Mouse (Mus musculus) bone marrow macrophage, adult 2 months (primary cell): ENCODE results near the gene Acss3. TPM values are rescaled to one million over a fixed set of nuclear protein-coding genes. Genes with fewer than 3 reads are reported as not detected.

Source experiments
- H3K27ac ChIP-seq: 2 replicates; pipeline ENCODE4 v1.5.1; 2012; ENCODE audit warnings: low read depth, low read length; ENCODE audit not compliant: insufficient read depth
- H3K4me1 ChIP-seq: 2 replicates; pipeline ENCODE4 v1.6.1; 2012; ENCODE audit warnings: low read length; ENCODE audit not compliant: control insufficient read depth, insufficient read depth
- H3K4me3 ChIP-seq: 2 replicates; pipeline ENCODE4 v1.5.1; 2012; ENCODE audit warnings: mild to moderate bottlenecking, low read length, moderate library complexity; ENCODE audit not compliant: insufficient read depth
- CTCF ChIP-seq: IDR thresholded peaks from 2 replicates; pipeline ENCODE4 v1.5.1; 2012; ENCODE audit warnings: low read depth, mild to moderate bottlenecking, low read length, moderate library complexity
- POLR2A ChIP-seq: IDR thresholded peaks from 2 replicates; pipeline ENCODE4 v1.6.1; 2012; ENCODE audit warnings: mild to moderate bottlenecking, low read depth, low read length, borderline replicate concordance
- polyA plus RNA-seq: library from polyadenylated mRNA; stranded (reverse); fragments of >200 nt; gene quantifications from 2 replicates; pipeline ENCODE4 v1.2.4, GENCODE M21; 2012; ENCODE audit not compliant: missing spikeins, insufficient read depth, insufficient read length

Gene Acss3
- polyA plus RNA-seq, result not detected in 2 replicates

- Histone ChIP-seq H3K27ac (no peak within 1 kb of the TSS), H3K4me1 (no peaks in the 10 kb centered on the region), H3K4me3 (no peak within 1 kb of the TSS)
- no peak for TF ChIP-seq CTCF
- no peak for TF ChIP-seq POLR2A
Measured at GRCm38 (mm10) chr10:107123529-107124335, at the start of gene Acss3. Gene Acss3, minus strand, starts transcription at chr10:107123668.

DNA sequence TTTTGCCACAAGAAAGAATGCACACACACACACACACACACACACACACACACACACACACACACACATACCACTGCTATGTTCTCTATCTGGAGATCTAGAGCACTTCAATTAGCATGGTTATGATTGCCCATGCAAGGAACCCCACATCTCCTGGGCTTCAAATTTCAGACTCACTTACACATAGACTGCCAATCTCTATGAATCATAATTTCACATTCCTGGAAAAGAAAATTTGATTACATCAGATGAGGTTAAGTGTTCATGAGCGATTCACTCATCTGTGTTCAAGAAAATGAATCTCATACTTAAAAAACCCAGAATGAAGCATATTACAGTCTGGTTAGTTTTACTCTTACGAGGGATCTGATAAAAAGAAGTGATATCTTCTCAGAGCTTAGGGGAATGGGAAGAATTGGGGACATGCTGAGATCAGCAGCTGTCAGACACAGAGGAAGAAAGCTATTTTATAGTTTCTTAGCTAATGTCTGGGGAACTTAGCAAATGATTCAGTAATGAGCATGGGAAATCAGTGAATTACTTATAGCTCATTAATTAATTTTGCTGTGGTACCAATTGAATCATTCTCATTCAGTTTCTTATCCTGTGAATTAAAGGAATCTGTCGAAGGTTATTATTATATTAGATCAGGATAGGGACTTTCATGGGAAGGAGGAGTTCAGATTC, 48.7 kb upstream of the Acss3 start:
- Histone ChIP-seq H3K4me1 (no peaks in the 10 kb centered on the region), H3K27ac (no peak overlapping the region), H3K4me3 (no peak overlapping the region)
- TF ChIP-seq CTCF (no peak), POLR2A (no peak)

- no peak overlapping the region for H3K4me3 ChIP-seq
- no peak overlapping the region for H3K27ac ChIP-seq
- TF ChIP-seq POLR2A (no peak), CTCF (no peak)
- no peaks in the 10 kb centered on the region for H3K4me1 ChIP-seq
Measured at GRCm38 (mm10) chr10:107166486-107166885, 43.0 kb upstream of the Acss3 start.

DNA sequence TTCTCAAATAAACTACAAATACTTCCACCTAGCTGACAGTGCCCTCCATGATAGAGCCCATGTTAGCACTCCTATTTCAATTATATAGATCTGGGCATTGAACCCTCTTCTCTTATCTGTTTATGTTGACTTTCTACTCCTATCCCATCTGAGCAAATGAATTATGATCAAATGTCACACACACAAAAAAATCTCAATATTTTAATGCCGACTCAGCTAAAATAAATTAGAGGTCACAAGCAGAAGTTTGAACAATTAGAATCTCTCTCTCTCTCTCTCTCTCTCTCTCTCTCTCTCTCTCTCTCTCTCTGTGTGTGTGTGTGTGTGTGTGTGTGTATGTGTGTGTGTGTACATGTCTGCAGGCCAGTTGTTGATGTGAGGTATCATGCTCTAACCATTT, 25.3 kb upstream of the Acss3 start:
- H3K27ac ChIP-seq, result no peak overlapping the region
- TF ChIP-seq POLR2A (no peak), CTCF (no peak)
- H3K4me3 ChIP-seq, result no peak overlapping the region
- no peaks in the 10 kb centered on the region for H3K4me1 ChIP-seq

GRCm38 (mm10) chr10:107144016-107144415, 20.5 kb upstream of the Acss3 start:
- Histone ChIP-seq H3K4me3 (no peak overlapping the region), H3K27ac (no peak overlapping the region), H3K4me1 (no peaks in the 10 kb centered on the region)
- TF ChIP-seq CTCF (no peak), POLR2A (no peak)

DNA sequence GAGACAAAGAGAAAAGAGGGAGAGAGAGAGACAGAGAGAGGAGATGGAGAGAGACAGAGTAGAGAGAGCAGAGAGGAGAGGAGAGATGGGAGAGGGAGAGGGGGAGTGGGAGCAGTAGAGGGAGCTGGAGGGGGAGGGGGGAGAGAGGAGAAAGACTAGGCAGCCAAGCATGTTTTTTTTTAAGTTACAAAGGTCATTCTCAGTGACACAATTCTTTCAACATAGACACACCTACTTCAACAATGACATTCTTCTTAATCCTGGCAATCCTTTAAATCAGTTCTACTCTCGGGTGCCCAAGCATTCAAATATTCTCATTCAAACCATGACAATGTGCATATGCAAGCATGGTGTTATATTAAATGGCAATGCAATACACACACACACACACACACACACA, 19.4 kb upstream of the Acss3 start:
- TF ChIP-seq CTCF (no peak), POLR2A (no peak)
- H3K4me3 ChIP-seq, result no peak overlapping the region
- no peak overlapping the region for H3K27ac ChIP-seq
- H3K4me1 ChIP-seq, result no peaks in the 10 kb centered on the region

- Histone ChIP-seq H3K4me3 (no peak overlapping the region), H3K27ac (no peak overlapping the region), H3K4me1 (no peaks in the 10 kb centered on the region)
- TF ChIP-seq CTCF (no peak), POLR2A (no peak)
Measured at GRCm38 (mm10) chr10:107122744-107123528, 532 bp downstream of the Acss3 start.

DNA sequence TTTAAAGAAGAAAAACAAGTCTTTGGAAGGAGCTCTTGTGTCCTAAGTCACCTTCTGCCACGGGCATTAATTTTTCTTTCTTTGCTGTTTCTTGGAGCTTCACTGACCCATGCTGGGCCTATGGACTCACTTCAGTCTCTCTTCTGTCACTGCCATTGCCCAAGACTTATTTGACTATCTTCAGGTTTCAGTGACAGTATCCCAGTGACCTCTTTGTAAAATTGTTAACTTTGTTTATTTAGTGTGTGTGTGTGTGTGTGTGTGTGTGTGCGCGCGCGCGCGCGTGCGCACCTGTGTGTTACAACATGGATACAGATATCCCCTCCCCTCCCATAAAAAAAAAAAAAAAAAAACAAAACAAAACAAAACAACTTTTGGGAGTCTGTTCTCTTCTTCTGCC, 2.2 kb downstream of the Acss3 start:
- no peak overlapping the region for H3K4me3 ChIP-seq
- no peak for TF ChIP-seq POLR2A
- no peak for TF ChIP-seq CTCF

GRCm38 (mm10) chr10:107119135-107119534, 4.3 kb downstream of the Acss3 start:
- no peaks in the 10 kb centered on the region for H3K4me1 ChIP-seq
- no peak overlapping the region for H3K4me3 ChIP-seq
- TF ChIP-seq CTCF (no peak), POLR2A (no peak)
- no peak overlapping the region for H3K27ac ChIP-seq

More for the DNA sequence above, 2.2 kb downstream of the Acss3 start:
- Histone ChIP-seq H3K27ac (no peak overlapping the region), H3K4me1 (no peaks in the 10 kb centered on the region)

GRCm38 (mm10) chr10:107116709-107117267, 6.7 kb downstream of the Acss3 start:
- no peak overlapping the region for H3K27ac ChIP-seq
- TF ChIP-seq POLR2A, result no peak
- TF ChIP-seq CTCF, result no peak
- H3K4me3 ChIP-seq, result no peak overlapping the region
- H3K4me1 ChIP-seq, result no peaks in the 10 kb centered on the region
